Mouse (Mus musculus): Measurements from ENCODE around the gene Sema4a.

GRCm38 (mm10) chr3:88470943-88471479 is 10.0 kb upstream of the Sema4a start:
- TF ChIP-seq POLR2A (IDR thresholded peaks at IDR 0.05; ENCODE audit: low read depth, low read length) (no peak), CTCF (IDR thresholded peaks at IDR 0.05; ENCODE audit: extremely low read depth, insufficient read length, insufficient replicate concordance, low read depth, low read length) (no peak)
